Mouse (Mus musculus): ENCODE results near the gene Hs6st2.

Gene Hs6st2

DNA sequence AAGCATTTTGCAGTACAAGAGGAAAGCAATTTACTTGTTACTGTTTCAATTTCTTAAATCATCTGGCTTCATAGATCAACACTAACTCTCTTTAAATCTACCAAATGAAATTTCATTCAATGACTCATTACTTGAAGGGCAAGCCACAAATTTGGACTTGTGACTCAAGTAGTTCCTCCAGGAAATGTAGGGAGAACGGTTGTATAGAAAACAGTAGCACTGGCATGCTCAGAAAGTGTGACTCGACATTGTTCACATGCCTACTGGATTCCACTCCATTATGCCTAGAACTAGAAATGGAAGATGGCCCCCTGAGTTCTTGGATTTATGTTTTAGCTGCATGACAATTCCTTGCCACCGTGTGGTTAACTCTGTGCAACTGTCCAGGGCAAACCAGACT lies 100.0 kb downstream of the Hs6st2 start:
- no peak for DNase-seq

GRCm38 (mm10) chrX:51561880-51562279 lies 119.8 kb downstream of the Hs6st2 start:
- DNase-seq, result no peak

DNA sequence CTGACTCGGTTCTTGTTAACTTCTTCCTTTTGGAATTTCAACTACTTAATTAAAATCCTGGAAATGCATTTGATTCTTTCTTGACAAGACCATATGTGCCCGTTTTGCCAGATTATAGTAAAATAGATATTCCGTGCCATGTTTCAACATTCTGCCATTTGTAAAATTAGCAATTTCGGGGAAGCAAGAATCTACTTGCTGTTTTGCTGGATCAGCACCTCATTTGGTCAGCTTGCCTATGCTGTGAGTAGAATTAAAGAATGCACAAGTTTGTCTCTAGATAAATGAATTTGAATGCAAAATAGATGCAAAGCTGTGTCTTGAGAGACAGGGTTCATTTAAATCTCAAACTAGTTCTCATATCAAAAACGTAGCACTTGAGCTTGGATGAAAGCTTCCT lies 142.0 kb downstream of the Hs6st2 start:
- DNase-seq, result no peak

- no peak for DNase-seq
These were observed 144.6 kb downstream of the Hs6st2 start for GRCm38 (mm10) chrX:51537082-51537481.

GRCm38 (mm10) chrX:51535226-51535625 lies 146.4 kb downstream of the Hs6st2 start:
- DNase-seq, result no peak

GRCm38 (mm10) chrX:51531136-51531535 lies 150.5 kb downstream of the Hs6st2 start:
- DNase-seq, result no peak

DNA sequence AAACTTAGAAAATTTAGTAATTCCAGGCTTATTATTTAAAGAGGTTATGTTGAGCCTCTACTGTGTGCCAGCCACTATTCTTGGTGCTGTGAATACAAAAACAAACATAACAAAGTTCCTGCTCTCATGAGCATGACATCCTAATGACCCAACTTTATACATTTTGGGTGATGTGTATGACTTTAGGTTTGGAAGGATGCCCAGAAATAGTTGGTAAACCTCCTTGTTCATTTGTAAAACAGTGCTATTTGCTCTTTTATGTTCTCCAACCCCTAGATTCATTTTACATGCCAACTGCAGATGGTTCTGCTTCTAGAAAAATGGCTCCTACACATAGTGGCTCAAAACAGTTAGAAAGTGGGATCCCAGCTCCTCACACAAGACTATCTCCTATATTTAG lies 153.1 kb downstream of the Hs6st2 start:
- no peak for DNase-seq

- peak; percentile 2 for DNase-seq
These were observed 166.8 kb downstream of the Hs6st2 start for GRCm38 (mm10) chrX:51514831-51515230.

- no peak for DNase-seq
These were observed 175.1 kb downstream of the Hs6st2 start for GRCm38 (mm10) chrX:51506526-51506925.

GRCm38 (mm10) chrX:51505691-51506090 lies 176.0 kb downstream of the Hs6st2 start:
- DNase-seq, result no peak

DNA sequence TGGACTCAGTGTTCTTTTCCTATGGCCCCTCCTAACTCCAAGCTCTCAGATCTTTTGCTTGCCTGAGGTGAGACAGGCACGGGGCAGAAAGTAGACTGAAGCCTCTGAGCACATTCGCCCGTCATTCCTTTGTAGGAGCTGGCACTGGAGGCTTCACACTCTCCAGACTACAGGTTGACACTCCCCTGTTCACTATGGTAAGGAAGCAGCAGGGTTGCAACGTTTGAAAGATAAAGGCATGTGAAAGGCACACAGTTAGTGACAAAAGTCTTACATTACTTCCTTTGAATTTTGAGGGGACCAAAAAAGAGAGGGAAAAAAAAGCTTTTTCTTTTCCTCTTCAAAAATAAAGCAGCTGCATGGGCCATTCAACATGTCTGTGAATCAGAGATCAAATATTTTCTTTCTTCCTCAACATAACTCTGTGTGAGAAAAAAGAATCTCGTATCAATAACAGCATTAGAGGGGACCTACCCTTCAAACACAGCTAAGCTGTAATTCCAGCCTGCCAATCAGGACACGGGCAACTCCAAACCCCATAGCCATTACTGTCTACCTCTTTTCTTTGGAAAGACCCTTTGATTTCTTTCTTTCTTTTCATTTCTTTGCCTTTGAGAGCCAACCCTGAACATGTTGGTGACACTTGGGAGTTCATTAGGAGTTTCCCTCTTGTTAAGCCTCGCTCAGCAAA lies 177.7 kb downstream of the Hs6st2 start:
- no peak for DNase-seq

DNA sequence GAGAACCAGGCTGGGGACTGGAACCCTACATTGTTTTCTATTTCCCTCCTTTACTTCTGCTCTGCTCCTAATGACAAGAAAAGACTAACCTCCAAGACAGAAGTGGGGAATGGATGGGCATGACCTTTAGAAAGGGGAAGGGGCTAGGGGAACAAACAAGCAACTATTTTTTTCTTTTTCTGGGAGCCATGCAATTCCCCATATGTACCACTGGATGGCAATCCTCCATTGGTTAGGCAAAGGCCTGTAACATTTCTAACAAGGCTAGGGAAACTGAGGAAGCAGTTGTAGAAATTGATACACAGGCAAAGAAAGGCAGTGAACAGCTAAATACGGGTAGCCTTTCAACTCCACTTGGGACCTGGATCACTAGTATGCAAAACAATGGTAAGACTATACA lies 183.8 kb downstream of the Hs6st2 start:
- no peak for DNase-seq

GRCm38 (mm10) chrX:51488374-51488773 lies 193.3 kb downstream of the Hs6st2 start:
- DNase-seq, result peak; percentile 49

- peak; percentile 78 for DNase-seq
These were observed 212.2 kb downstream of the Hs6st2 start for GRCm38 (mm10) chrX:51469411-51469810.

GRCm38 (mm10) chrX:51461413-51461812 lies 220.2 kb downstream of the Hs6st2 start:
- no peak for DNase-seq

DNA sequence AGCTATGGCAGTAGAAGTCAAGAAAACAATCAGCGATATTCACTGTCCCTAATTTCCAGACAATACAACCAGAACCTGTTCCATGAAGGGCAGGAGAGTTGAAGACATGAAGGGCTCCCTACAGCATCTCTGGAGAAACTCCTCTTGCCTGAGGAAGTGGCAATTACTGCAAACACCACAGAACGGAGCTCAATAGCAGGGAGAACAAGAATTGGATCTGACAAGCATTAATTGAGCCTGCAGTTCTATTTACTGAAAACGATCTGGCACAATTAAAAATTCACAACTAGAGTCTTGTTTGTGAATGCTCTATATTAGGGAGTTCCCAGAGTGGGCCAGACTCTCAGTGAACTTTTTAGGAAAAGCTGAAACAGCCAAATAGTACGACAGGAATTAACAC lies 238.3 kb downstream of the Hs6st2 start:
- DNase-seq, result peak; percentile 55

- no peak for DNase-seq
These were observed 249.9 kb downstream of the Hs6st2 start for GRCm38 (mm10) chrX:51431706-51432105.

- no peak for DNase-seq
These were observed 256.6 kb downstream of the Hs6st2 start for GRCm38 (mm10) chrX:51425031-51425430.

DNA sequence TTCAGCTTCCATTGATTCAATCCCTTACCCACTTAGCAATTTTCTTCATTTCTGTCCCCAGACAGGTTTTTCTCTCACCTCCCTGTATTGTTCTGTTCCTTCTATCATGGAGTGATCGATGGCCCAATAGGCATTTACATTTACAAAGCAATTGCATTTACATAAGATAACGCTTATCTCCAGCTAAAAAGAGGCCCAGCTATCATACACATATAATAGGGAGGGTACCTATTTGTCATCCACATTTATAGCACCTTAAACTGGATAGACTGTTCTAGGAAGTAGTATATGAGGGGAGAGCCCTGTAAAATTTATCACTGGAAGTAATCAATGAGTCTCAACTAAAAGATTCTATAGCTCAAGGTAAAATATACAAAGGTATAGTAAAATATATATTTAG lies 271.4 kb downstream of the Hs6st2 start:
- no peak for DNase-seq

GRCm38 (mm10) chrX:51397457-51397856 lies 284.2 kb downstream of the Hs6st2 start:
- peak; percentile 57 for DNase-seq

GRCm38 (mm10) chrX:51374670-51375069 lies 307.0 kb downstream of the Hs6st2 start:
- peak; percentile 76 for DNase-seq

DNA sequence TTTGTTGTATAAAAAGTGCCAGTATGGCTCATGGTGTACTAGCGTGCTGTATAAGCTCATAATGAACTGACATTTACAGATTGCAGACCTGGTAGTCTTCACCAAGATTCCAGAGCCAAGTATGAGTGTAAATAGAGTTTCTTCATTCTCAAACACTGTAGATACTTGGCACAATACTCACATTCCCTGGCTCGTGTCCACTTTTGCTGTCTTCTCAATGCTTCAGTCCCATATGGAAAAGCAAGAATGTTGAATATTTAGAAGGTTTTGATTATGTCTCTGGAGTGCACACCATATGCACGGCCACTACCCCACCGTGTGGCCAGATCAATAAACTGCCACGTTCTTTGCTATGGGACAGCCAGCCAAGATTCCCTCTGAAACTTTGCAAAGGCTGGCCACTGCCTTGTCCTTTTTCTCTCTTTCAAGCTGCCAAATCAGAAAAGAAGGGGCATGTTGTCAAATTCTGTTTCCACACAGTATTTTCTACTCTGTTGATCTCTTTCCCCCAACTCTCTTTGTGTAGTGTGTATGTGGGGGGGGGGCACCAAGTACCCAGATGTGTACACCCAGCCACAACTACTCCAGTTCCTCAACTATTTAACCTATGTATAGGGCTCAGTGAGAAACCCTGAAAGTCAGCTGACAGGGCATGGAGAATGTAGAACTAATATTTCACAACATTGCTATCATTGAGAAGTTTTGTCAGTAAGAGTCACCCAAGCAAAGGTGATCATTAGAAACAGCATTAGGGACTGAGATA lies 309.0 kb downstream of the Hs6st2 start:
- peak; percentile 15 for DNase-seq

- no peak for DNase-seq
These were observed 332.0 kb downstream of the Hs6st2 start for GRCm38 (mm10) chrX:51349682-51350081.

GRCm38 (mm10) chrX:51343595-51343994 lies 338.1 kb downstream of the Hs6st2 start:
- no peak for DNase-seq

Measured in retina, postnatal 1 day (tissue).